Mouse (Mus musculus) hindbrain, embryonic 16.5 days (tissue): ENCODE data around the gene Eef1a1. TPM values are rescaled to one million over a fixed set of nuclear protein-coding genes. Genes with fewer than 3 reads are reported as not detected.
"Not testable (repeated sequence)": the region's sequence is repeated elsewhere in the genome, so short reads cannot be mapped to it uniquely, and the experiment has no call there.

Experiments used
- ATAC-seq: fragments of 200-750 bp; cut with Nextera tagmentation; 2 replicates; pipeline ENCODE4 v1.8.0; 2017; ENCODE audit warnings: moderate TSS enrichment, moderate library complexity
- H3K27ac ChIP-seq: fragments of 300-500 bp; sonication (generic); 2 replicates; pipeline ENCODE4 v1.5.1; 2014; ENCODE audit warnings: low read depth, mild to moderate bottlenecking, control low read depth, low read length, moderate library complexity
- H3K27me3 ChIP-seq: fragments of 300-500 bp; sonication (generic); replicated peaks from 2 replicates; pipeline ENCODE4 v1.6.1; 2014; ENCODE audit warnings: low read length; ENCODE audit not compliant: control insufficient read depth, insufficient read depth
- H3K36me3 ChIP-seq: fragments of 300-500 bp; sonication (generic); 2 replicates; pipeline ENCODE4 v1.6.1; 2014; ENCODE audit warnings: mild to moderate bottlenecking, low read length, moderate library complexity, mixed read lengths; ENCODE audit not compliant: control insufficient read depth, insufficient read depth
- H3K4me1 ChIP-seq: fragments of 300-500 bp; sonication (generic); 2 replicates; pipeline ENCODE4 v1.6.1; 2014; ENCODE audit warnings: low read depth, low read length; ENCODE audit not compliant: control insufficient read depth, insufficient read depth
- H3K4me2 ChIP-seq: fragments of 300-500 bp; sonication (generic); 2 replicates; pipeline ENCODE4 v1.6.1; 2014; ENCODE audit warnings: mild to moderate bottlenecking, low read length, control low read depth, moderate library complexity
- H3K4me3 ChIP-seq: fragments of 300-500 bp; sonication (generic); 2 replicates; pipeline ENCODE4 v1.5.1; 2014; ENCODE audit warnings: mild to moderate bottlenecking, low read length, control low read depth, moderate library complexity
- H3K9ac ChIP-seq: fragments of 300-500 bp; sonication (generic); 2 replicates; pipeline ENCODE4 v1.6.1; 2014; ENCODE audit warnings: low read depth, mild to moderate bottlenecking, control low read depth, low read length, moderate library complexity
- H3K9me3 ChIP-seq: fragments of 300-500 bp; sonication (generic); 2 replicates; pipeline ENCODE4 v1.6.1; 2014; ENCODE audit warnings: mild to moderate bottlenecking, low read length, moderate library complexity; ENCODE audit not compliant: control insufficient read depth
- WGBS: fragments of 180-500 bp; shearing (Covaris S2); extraction: QIAGEN DNeasy Blood & Tissue Kit; methylation state at CpG from one replicate; pipeline ENCODE4 v1.1.7; 2014; 5-methylcytosine and 5-hydroxymethylcytosine counted together
- polyA plus RNA-seq: library from polyadenylated mRNA; unstranded; fragments of >200 nt; fragmentation: Nextera tagmentation; extraction: Ambion mirVana; gene quantifications from 2 replicates; pipeline ENCODE4 v1.2.1, GENCODE M21; 2015

Eef1a1 gene
- polyA plus RNA-seq, 1 experiment from 2014 or later, result 2,954 TPM

DNA sequence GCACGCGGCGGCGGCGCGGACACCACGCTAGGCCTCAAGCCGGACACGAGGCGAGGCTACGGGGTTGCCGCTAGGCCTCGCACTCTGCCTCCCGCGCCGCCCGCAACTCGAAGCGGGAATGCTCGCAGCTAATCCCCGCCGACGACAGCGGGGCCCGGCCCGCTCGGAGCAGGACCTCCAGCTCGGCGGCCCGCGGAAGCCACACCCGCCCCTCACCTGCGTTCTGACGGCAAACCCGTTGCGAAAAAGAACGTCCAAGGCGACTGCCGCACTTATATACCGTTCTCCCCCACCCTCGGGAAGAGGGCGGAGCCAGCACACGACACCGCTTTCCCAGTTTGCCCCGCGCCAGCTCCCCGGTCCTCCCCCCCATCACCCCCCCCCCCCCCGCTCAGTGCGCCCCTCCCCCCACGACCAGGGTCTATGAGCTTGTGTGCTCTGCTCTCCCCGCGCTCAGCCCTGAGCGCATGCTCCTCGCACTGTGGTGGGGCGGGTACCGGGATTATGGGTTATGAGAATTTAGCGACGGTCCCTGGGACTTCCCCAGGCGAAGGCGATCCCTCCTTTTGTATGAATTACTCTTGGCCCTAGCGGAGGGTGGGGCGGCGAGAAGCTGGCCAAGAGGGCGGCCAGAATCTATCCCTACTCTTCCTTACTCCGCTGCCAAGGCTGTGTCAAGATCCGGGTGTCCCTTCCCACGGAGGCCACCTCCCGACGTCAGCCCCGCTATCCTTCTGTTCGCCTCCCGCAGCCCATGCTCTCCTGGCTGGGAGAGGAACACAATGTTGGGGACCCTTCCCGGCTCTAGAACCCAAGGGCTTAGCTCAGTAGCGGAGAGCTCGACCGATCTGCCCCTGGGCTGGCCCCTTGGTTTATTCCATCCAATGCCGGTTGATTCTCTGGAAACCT is 7.3 kb downstream of the Eef1a1 start:
- H3K27ac ChIP-seq, result peak overlapping the region; percentile 100
- under 1% methylated on average over 73 of the region's 77 CpGs for WGBS
- H3K9ac ChIP-seq, result peak overlapping the region; percentile 100
- peak; percentile 99 for ATAC-seq
- peaks cover 16% of the 10 kb centered on the region for H3K36me3 ChIP-seq
- peaks cover 25% of the 10 kb centered on the region for H3K4me1 ChIP-seq
- peak overlapping the region; percentile 87 for H3K4me3 ChIP-seq
- H3K9me3 ChIP-seq, result no peaks in the 10 kb centered on the region
- no peaks in the 10 kb centered on the region for H3K27me3 ChIP-seq
- peak overlapping the region; percentile 72 for H3K4me2 ChIP-seq

DNA sequence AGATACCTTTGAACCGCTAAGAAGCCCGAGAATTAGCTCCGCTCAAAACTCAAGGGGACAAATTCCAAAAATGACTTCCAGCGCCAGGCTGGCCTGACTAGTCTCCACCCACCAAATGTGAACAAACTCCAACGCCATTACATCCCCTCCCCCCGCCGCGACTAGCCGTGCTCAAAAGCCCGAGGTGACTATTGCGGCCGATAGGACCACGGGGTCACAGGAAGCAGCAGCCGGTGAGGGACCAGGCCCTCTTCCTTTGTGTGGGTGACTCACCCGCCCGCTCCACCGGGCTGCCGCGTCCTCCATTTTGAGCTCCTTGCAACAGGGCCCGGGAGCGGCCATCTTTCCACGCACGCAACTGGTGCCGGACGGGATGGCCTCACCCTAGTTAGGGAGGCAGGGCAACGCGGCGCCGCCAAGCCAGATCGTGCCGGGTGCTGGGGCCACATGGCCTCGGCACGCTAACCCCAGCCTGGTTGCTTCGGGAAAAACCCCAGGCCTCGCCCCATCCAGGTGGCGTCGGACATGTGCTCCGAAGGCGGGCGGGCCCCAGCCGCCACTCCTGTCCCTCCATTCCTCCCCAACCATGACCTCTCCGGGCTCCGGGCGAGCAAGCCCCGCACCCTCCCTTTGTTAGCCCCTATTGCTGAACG is 8.1 kb downstream of the Eef1a1 start:
- no peaks in the 10 kb centered on the region for H3K9me3 ChIP-seq
- H3K4me2 ChIP-seq, result peak overlapping the region; percentile 66

DNA sequence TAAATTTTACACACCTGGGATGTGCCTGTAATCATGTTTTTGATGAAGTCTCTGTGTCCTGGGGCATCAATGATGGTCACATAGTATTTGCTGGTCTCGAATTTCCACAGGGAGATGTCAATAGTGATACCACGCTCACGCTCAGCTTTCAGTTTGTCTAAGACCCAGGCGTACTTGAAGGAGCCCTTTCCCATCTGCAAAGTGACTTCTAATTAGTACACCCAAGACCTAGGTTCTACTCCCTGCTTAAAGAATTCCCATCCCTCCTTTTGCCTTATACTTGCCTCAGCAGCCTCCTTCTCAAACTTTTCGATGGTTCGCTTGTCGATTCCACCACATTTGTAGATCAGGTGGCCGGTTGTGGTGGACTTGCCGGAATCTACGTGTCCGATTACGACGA is 8.7 kb downstream of the Eef1a1 start:
- H3K4me3 ChIP-seq, result peak overlapping the region; percentile 87
- not testable (repeated sequence) for H3K27me3 ChIP-seq, H3K9me3 ChIP-seq, ATAC-seq
- peak overlapping the region; percentile 98 for H3K27ac ChIP-seq
- peak overlapping the region; percentile 100 for H3K9ac ChIP-seq
- peak overlapping the region; percentile 66 for H3K4me2 ChIP-seq
- 0% methylated on average over 10 of the region's 13 CpGs for WGBS
- H3K36me3 ChIP-seq, result peaks cover 21% of the 10 kb centered on the region
- H3K4me1 ChIP-seq, result peaks cover 25% of the 10 kb centered on the region

More for the DNA sequence above, 8.1 kb downstream of the Eef1a1 start:
- WGBS, result under 1% methylated on average over 35 of the region's 46 CpGs
- Histone ChIP-seq H3K9ac (peak overlapping the region; percentile 100), H3K4me3 (peak overlapping the region; percentile 87), H3K36me3 (peaks cover 21% of the 10 kb centered on the region), H3K27ac (peak overlapping the region; percentile 98), H3K27me3 (no peaks in the 10 kb centered on the region), H3K4me1 (peaks cover 25% of the 10 kb centered on the region)
- ATAC-seq, result peak; percentile 15

DNA sequence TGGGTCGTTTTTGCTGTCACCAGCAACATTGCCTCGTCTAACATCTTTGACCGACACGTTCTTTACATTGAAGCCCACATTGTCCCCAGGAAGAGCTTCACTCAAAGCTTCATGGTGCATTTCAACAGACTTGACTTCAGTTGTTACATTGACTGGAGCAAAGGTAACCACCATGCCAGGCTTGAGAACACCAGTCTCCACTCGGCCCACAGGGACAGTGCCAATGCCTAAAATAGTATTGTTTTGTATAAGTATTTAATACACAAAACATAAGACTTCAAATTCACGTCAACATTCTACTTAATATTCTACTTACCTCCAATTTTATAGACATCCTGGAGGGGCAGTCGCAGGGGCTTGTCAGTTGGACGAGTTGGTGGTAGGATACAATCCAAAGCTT is 9.6 kb downstream of the Eef1a1 start:
- peak overlapping the region; percentile 35; the same call in 1 of the 2 replicates for H3K9ac ChIP-seq
- not testable (repeated sequence) for H3K9me3 ChIP-seq, H3K27me3 ChIP-seq, H3K27ac ChIP-seq, ATAC-seq
- peaks cover 25% of the 10 kb centered on the region for H3K4me1 ChIP-seq
- WGBS, result 17% methylated on average over 6 of the region's 8 CpGs
- H3K36me3 ChIP-seq, result peaks cover 21% of the 10 kb centered on the region
- H3K4me2 ChIP-seq, result peak overlapping the region; percentile 66
- H3K4me3 ChIP-seq, result peak overlapping the region; percentile 87

DNA sequence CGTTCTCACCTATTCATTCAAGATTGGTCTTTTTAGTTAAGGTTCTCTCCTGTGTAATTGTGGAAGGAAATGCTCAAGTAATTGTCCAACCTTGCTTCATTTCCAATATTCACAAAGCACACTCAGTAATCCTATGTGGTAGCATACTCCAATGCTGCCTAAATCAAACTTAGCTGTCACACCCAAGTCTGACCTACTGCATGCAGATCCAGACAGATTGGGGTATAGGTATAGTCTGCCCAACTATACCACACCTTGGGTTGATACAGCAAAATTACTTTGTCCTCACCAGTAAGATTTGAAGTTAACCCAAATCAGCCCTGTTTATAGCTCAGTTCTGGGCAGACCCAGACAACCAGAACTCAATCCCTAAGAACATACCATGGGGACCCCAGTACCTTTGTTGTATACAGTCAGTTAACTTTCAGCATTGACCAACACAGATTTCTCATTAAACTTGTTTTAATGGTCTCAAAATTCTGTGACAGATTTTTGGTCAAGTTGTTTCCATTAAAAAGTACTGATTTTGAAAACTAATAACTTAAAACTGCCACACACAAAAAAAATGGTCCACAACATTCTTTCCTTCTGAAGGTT is 10.8 kb downstream of the Eef1a1 start:
- H3K9ac ChIP-seq, H3K27me3 ChIP-seq, H3K9me3 ChIP-seq, H3K4me2 ChIP-seq, H3K4me3 ChIP-seq, H3K27ac ChIP-seq, ATAC-seq: not testable (repeated sequence)
- Histone ChIP-seq H3K4me1 (peaks cover 25% of the 10 kb centered on the region), H3K36me3 (peaks cover 26% of the 10 kb centered on the region)
- 37% methylated on average over 1 of the region's 1 CpGs for WGBS

DNA sequence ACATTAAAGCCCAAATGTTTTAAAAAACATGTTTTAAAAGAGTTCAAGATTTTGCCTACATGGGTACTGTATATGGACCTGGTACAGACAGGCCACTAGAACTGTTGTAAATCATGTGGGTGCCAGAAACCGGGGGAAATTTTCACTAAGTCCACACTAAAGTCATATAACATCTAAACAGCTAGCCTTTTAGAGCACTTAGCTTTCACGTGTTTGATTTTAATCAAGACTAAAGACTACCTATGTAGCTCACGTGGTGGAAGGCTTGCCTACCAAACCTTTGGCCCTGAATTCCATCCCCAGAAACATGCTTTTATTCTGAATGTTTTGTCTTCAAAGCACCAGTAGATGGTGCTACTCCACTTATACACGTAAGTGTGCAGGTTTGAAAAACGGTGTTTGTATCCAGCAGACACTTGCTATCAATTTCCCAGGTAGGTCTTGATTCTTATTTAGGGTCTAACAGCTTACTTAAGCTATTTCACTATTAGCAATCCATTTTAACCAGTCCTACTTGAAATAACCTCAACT is 11.9 kb downstream of the Eef1a1 start:
- H3K4me3 ChIP-seq, result no peak overlapping the region

DNA sequence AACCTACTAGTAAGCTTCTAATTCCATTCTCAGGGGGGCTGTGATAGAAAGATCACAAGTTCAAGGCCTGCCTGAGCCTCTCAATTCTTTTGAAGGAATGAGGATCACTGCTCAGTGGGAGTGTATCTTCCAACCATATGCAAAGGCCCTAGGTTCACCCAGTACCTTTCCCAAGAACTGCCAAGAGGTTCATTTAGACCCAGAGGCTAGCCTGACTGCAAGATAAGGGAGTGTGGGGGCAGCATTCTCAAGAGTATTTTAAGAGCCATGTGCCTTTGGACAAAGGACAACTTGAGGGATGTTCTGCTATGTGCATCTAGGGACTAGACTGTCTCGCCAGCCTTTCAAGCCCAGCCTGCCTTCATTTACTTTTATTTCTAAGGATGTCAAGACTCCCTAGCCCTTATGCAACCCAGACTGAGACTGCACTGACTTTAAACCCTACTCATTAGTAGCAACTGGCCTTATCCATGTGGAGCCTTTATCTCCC is 12.4 kb downstream of the Eef1a1 start:
- Histone ChIP-seq H3K4me3 (no peak overlapping the region), H3K27ac (peak overlapping the region; percentile 39; the same call in 1 of the 2 replicates), H3K4me1 (peaks cover 19% of the 10 kb centered on the region), H3K9ac (no peak overlapping the region), H3K9me3 (no peaks in the 10 kb centered on the region), H3K27me3 (no peaks in the 10 kb centered on the region), H3K4me2 (no peak overlapping the region), H3K36me3 (peaks cover 30% of the 10 kb centered on the region)
- ATAC-seq, result no peak
- 8% methylated on average over 1 of the region's 1 CpGs for WGBS

More for the DNA sequence above, 11.9 kb downstream of the Eef1a1 start:
- Histone ChIP-seq H3K27ac (no peak overlapping the region), H3K4me1 (peaks cover 19% of the 10 kb centered on the region), H3K36me3 (peaks cover 30% of the 10 kb centered on the region), H3K4me2 (no peak overlapping the region), H3K9ac (no peak overlapping the region), H3K9me3 (no peaks in the 10 kb centered on the region), H3K27me3 (no peaks in the 10 kb centered on the region)
- ATAC-seq, result no peak
- 7% methylated on average over 5 of the region's 5 CpGs for WGBS

DNA sequence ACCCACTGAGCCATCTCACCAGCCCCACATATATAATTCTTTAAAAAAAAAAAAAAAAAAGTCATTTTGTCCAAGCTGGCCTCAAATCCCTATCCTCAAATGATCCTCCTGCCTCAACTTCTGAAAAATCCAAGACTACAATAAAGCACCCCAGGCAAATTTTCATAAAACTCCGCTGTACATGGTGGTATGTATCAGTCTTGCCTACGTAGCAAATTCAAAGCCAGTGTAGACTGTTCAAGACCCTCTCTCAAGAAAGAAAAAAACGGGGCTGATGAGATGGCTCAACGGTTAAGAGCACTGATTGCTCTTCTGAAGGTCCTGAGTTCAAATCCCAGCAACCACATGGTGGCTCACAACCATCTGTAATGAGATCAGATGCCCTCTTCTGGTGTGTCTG is 13.1 kb downstream of the Eef1a1 start:
- Histone ChIP-seq H3K9me3 (no peaks in the 10 kb centered on the region), H3K4me3 (no peak overlapping the region), H3K4me1 (peaks cover 19% of the 10 kb centered on the region), H3K27me3 (no peaks in the 10 kb centered on the region), H3K9ac (no peak overlapping the region), H3K27ac (no peak overlapping the region), H3K4me2 (no peak overlapping the region), H3K36me3 (peaks cover 30% of the 10 kb centered on the region)
- WGBS, result 93% methylated on average over 4 of the region's 4 CpGs
- no peak for ATAC-seq
